Mouse (Mus musculus) thymus, adult 2 months (tissue): Measurements from ENCODE around the gene Ttc7b. TPM values are rescaled to one million over a fixed set of nuclear protein-coding genes. Genes with fewer than 3 reads are reported as not detected.

Source experiments
- DNase-seq: peaks from one replicate; pipeline ENCODE4 v3.0.0; 2021
- H3K27ac ChIP-seq: fragments of 200-500 bp; 2 replicates; pipeline ENCODE4 v1.5.1; 2012; ENCODE audit warnings: low read length, control low read depth; ENCODE audit not compliant: control insufficient read depth, insufficient read depth
- H3K27me3 ChIP-seq: fragments of 200-500 bp; 2 replicates; pipeline ENCODE4 v1.6.1; 2012; ENCODE audit warnings: mild to moderate bottlenecking, low read length, moderate library complexity, mixed read lengths; ENCODE audit not compliant: control insufficient read depth, insufficient read depth
- H3K36me3 ChIP-seq: fragments of 200-500 bp; 2 replicates; pipeline ENCODE4 v1.6.1; 2012; ENCODE audit warnings: mild to moderate bottlenecking, low read length, moderate library complexity; ENCODE audit not compliant: control insufficient read depth, insufficient read depth
- H3K4me1 ChIP-seq: fragments of 200-500 bp; replicated peaks from 2 replicates; pipeline ENCODE4 v1.6.1; 2012; ENCODE audit warnings: low read length; ENCODE audit not compliant: control insufficient read depth, insufficient read depth
- H3K4me3 ChIP-seq: fragments of 200-500 bp; 2 replicates; pipeline ENCODE4 v1.5.1; 2012; ENCODE audit warnings: mild to moderate bottlenecking, low read length, control low read depth, moderate library complexity; ENCODE audit not compliant: control insufficient read depth, insufficient read depth
- CTCF ChIP-seq: fragments of 200-500 bp; IDR thresholded peaks from 2 replicates; pipeline ENCODE4 v1.5.1; 2012; ENCODE audit warnings: mild to moderate bottlenecking, control low read depth, low read length, moderate library complexity, borderline replicate concordance; ENCODE audit not compliant: control insufficient read depth, poor library complexity, insufficient read depth; ENCODE audit errors: extremely low read depth
- POLR2A ChIP-seq: fragments of 200-500 bp; IDR thresholded peaks from 2 replicates; pipeline ENCODE4 v1.6.1; 2012; ENCODE audit warnings: mild to moderate bottlenecking, low read length, control low read depth, moderate library complexity; ENCODE audit not compliant: control insufficient read depth, poor library complexity, insufficient read depth; ENCODE audit errors: extremely low read depth
- WGBS: fragments of 180-500 bp; shearing (Covaris S2); methylation state at CpG from one replicate; pipeline ENCODE4 v1.1.7; 2018; 5-methylcytosine and 5-hydroxymethylcytosine counted together
- polyA plus RNA-seq: library from polyadenylated mRNA; depleted of rRNA; stranded (reverse); fragments of >200 nt; gene quantifications from 2 replicates; pipeline ENCODE4 v1.2.3, GENCODE M21; 2012

Gene Ttc7b
- polyA plus RNA-seq, 1 experiment, result 43.1 TPM

DNA sequence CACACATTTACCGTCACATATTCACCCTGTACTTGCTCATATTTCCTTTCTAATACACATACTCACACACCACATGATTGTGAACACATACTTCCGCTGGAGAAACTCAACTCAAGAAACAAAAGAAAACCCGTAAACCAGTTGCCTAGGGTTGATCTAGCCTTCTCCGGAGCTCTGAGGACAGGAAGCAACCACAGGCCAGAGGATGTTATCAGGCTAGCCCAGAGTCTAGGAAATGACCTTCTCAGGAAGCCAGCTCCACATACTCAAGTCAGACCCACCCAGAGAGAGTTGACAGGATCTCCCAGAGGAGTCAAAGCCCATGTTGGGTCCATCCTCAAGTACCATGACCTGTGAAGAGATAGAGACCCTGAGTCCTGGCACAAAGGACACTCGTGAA, 12.0 kb downstream of the Ttc7b start:
- DNase-seq, result no peak
- Histone ChIP-seq H3K4me3 (no peak overlapping the region), H3K4me1 (peaks cover 16% of the 10 kb centered on the region), H3K27me3 (no peaks in the 10 kb centered on the region), H3K36me3 (no peaks in the 10 kb centered on the region), H3K27ac (peak overlapping the region; percentile 9; the same call in 1 of the 2 replicates)
- no peak for TF ChIP-seq CTCF
- TF ChIP-seq POLR2A, result no peak
- 53% methylated on average over 5 of the region's 5 CpGs for WGBS

- Histone ChIP-seq H3K4me3 (no peak overlapping the region), H3K4me1 (peaks cover 29% of the 10 kb centered on the region), H3K27me3 (no peaks in the 10 kb centered on the region), H3K36me3 (no peaks in the 10 kb centered on the region), H3K27ac (no peak overlapping the region)
- no peak for DNase-seq
- 93% methylated on average over 1 of the region's 1 CpGs for WGBS
- TF ChIP-seq CTCF (no peak), POLR2A (no peak)
These were observed 15.1 kb downstream of the Ttc7b start for GRCm38 (mm10) chr12:100505484-100505883.

GRCm38 (mm10) chr12:100504585-100504984, 16.0 kb downstream of the Ttc7b start:
- 91% methylated on average over 2 of the region's 2 CpGs for WGBS
- no peak overlapping the region for H3K4me3 ChIP-seq
- DNase-seq, result no peak
- H3K27ac ChIP-seq, result no peak overlapping the region
- no peaks in the 10 kb centered on the region; the same call in 1 of the 2 replicates for H3K36me3 ChIP-seq
- TF ChIP-seq POLR2A (no peak), CTCF (no peak)
- H3K4me1 ChIP-seq, result peaks cover 29% of the 10 kb centered on the region
- no peaks in the 10 kb centered on the region for H3K27me3 ChIP-seq

GRCm38 (mm10) chr12:100503659-100504058, 17.0 kb downstream of the Ttc7b start:
- no peaks in the 10 kb centered on the region for H3K27me3 ChIP-seq
- H3K27ac ChIP-seq, result no peak overlapping the region
- WGBS, result 74% methylated on average over 4 of the region's 4 CpGs
- H3K4me1 ChIP-seq, result peaks cover 20% of the 10 kb centered on the region
- H3K4me3 ChIP-seq, result no peak overlapping the region
- H3K36me3 ChIP-seq, result no peaks in the 10 kb centered on the region; the same call in 1 of the 2 replicates
- DNase-seq, result no peak
- TF ChIP-seq POLR2A (no peak), CTCF (no peak)

- H3K36me3 ChIP-seq, result no peaks in the 10 kb centered on the region; the same call in 1 of the 2 replicates
- H3K27ac ChIP-seq, result no peak overlapping the region
- no peaks in the 10 kb centered on the region for H3K27me3 ChIP-seq
- H3K4me1 ChIP-seq, result peaks cover 20% of the 10 kb centered on the region
- TF ChIP-seq POLR2A (no peak), CTCF (no peak)
- DNase-seq, result no peak
- H3K4me3 ChIP-seq, result no peak overlapping the region
- WGBS, result 96% methylated on average over 3 of the region's 3 CpGs
These were observed 18.1 kb downstream of the Ttc7b start for GRCm38 (mm10) chr12:100502544-100502943.

- Histone ChIP-seq H3K4me3 (no peak overlapping the region), H3K27ac (peak overlapping the region; percentile 79), H3K27me3 (no peaks in the 10 kb centered on the region), H3K4me1 (peaks cover 20% of the 10 kb centered on the region), H3K36me3 (no peaks in the 10 kb centered on the region; the same call in 1 of the 2 replicates)
- TF ChIP-seq CTCF (no peak), POLR2A (0 out of 2 replicates have a peak, but pooled peaks have one; percentile 35)
- DNase-seq, result peak; percentile 67
- 9% methylated on average over 4 of the region's 4 CpGs for WGBS
These were observed 19.4 kb downstream of the Ttc7b start for GRCm38 (mm10) chr12:100501261-100501660.

GRCm38 (mm10) chr12:100499469-100499868, 21.2 kb downstream of the Ttc7b start:
- H3K27ac ChIP-seq, result no peak overlapping the region
- no peak for DNase-seq
- H3K4me1 ChIP-seq, result peaks cover 18% of the 10 kb centered on the region
- WGBS, result 96% methylated on average over 13 of the region's 13 CpGs
- H3K4me3 ChIP-seq, result no peak overlapping the region
- no peaks in the 10 kb centered on the region for H3K27me3 ChIP-seq
- TF ChIP-seq POLR2A (no peak), CTCF (no peak)
- H3K36me3 ChIP-seq, result peaks cover 7% of the 10 kb centered on the region; the same call in 1 of the 2 replicates
